ENCODE assay signal across 24 mouse cellular contexts in genomic region chr13:58555561-58555960, GRCm38 (mm10). TPM values are rescaled to one million over a fixed set of nuclear protein-coding genes. Genes with fewer than 3 reads are reported as not detected.
DNase-seq lines count a peak whose midpoint lies in the region; ATAC-seq lines count a peak whose summit lies in the region.
"Had no signal": no experiment of that assay in that cellular context is flagged by ENCODE, and none has a peak within 500 bp of the region (broad histone marks: within the 10 kb centered on the region; RNA-seq: fewer than 3 reads in every experiment).

No protein-coding gene starts in this region.

- WGBS in embryonic facial prominence, embryonic 14.5 days: 36% methylated on average over 5 of the region's 5 CpGs
- WGBS in limb, embryonic 11.5 days: 27% methylated on average over 5 of the region's 5 CpGs
- 67% methylated on average over 5 of the region's 5 CpGs for WGBS in heart, embryonic 11.5 days (ENCODE audit: insufficient replicate concordance)

- no peak overlapping the region for H3K4me3 ChIP-seq in embryonic facial prominence, embryonic 14.5 days (ENCODE audit: low read depth, low read length)
- H3K4me3 ChIP-seq in limb, embryonic 11.5 days (ENCODE audit: low read depth, low read length): no peak overlapping the region
- H3K4me3 ChIP-seq in heart, embryonic 11.5 days (ENCODE audit: low read depth, low read length): no peak overlapping the region
- H3K4me3 ChIP-seq: forebrain, embryonic 12.5 days; hindbrain, embryonic 13.5 days had no signal

- H3K27ac ChIP-seq in embryonic facial prominence, embryonic 14.5 days (replicated peaks; ENCODE audit: low read depth, low read length): no peak overlapping the region
- no peak overlapping the region for H3K27ac ChIP-seq in limb, embryonic 11.5 days (replicated peaks; ENCODE audit: low read depth, low read length)
- no peak overlapping the region for H3K27ac ChIP-seq in heart, embryonic 11.5 days (ENCODE audit: low read depth, low read length)
- H3K27ac ChIP-seq: forebrain, embryonic 12.5 days; hindbrain, embryonic 13.5 days; hindbrain, postnatal 0 days had no signal

- no peaks in the 10 kb centered on the region for H3K9me3 ChIP-seq in embryonic facial prominence, embryonic 14.5 days (ENCODE audit: control insufficient read depth, low read length)
- H3K9me3 ChIP-seq in limb, embryonic 11.5 days (ENCODE audit: control insufficient read depth, low read length): no peaks in the 10 kb centered on the region
- no peaks in the 10 kb centered on the region for H3K9me3 ChIP-seq in heart, embryonic 11.5 days (replicated peaks; ENCODE audit: control insufficient read depth, low read length)
- H3K9me3 ChIP-seq: forebrain, embryonic 12.5 days; G1E; hindbrain, embryonic 13.5 days had no signal

- no peaks in the 10 kb centered on the region for H3K27me3 ChIP-seq in embryonic facial prominence, embryonic 14.5 days (replicated peaks; ENCODE audit: control insufficient read depth, insufficient read depth, low read length)
- H3K27me3 ChIP-seq in limb, embryonic 11.5 days (ENCODE audit: control insufficient read depth, insufficient read depth, low read length): no peaks in the 10 kb centered on the region
- H3K27me3 ChIP-seq in heart, embryonic 11.5 days (ENCODE audit: control insufficient read depth, insufficient read depth, low read length): no peaks in the 10 kb centered on the region
- H3K27me3 ChIP-seq: forebrain, embryonic 12.5 days; hindbrain, embryonic 13.5 days had no signal

- H3K9ac ChIP-seq in embryonic facial prominence, embryonic 14.5 days (ENCODE audit: low read depth, low read length): no peak overlapping the region
- H3K9ac ChIP-seq in limb, embryonic 11.5 days (ENCODE audit: low read length): no peak overlapping the region
- no peak overlapping the region for H3K9ac ChIP-seq in heart, embryonic 11.5 days (ENCODE audit: low read depth, low read length)
- H3K9ac ChIP-seq: forebrain, embryonic 12.5 days; hindbrain, embryonic 13.5 days had no signal

- H3K36me3 ChIP-seq in embryonic facial prominence, embryonic 14.5 days (ENCODE audit: control insufficient read depth, insufficient read depth, low read length): no peaks in the 10 kb centered on the region
- H3K36me3 ChIP-seq in limb, embryonic 11.5 days (ENCODE audit: control insufficient read depth, insufficient read depth, low read length): no peaks in the 10 kb centered on the region
- H3K36me3 ChIP-seq in heart, embryonic 11.5 days (ENCODE audit: control insufficient read depth, insufficient read depth, low read length): no peaks in the 10 kb centered on the region
- H3K36me3 ChIP-seq: forebrain, embryonic 12.5 days; G1E; hindbrain, embryonic 13.5 days had no signal

- H3K4me1 ChIP-seq in embryonic facial prominence, embryonic 14.5 days (ENCODE audit: control insufficient read depth, insufficient read depth, low read length): no peaks in the 10 kb centered on the region
- no peaks in the 10 kb centered on the region for H3K4me1 ChIP-seq in limb, embryonic 11.5 days (ENCODE audit: control insufficient read depth, insufficient read depth, low read length)
- no peaks in the 10 kb centered on the region for H3K4me1 ChIP-seq in heart, embryonic 11.5 days (ENCODE audit: control insufficient read depth, insufficient read depth, low read length)
- H3K4me1 ChIP-seq: forebrain, embryonic 12.5 days had no signal

- peak; percentile 65 for ATAC-seq in embryonic facial prominence, embryonic 14.5 days (ENCODE audit: low read depth)
- no peak for ATAC-seq in limb, embryonic 11.5 days (ENCODE audit: insufficient number of reproducible peaks, low FRiP score, low TSS enrichment, low read depth)
- ATAC-seq in heart, embryonic 11.5 days (replicated peaks; ENCODE audit: insufficient number of reproducible peaks, low FRiP score, low TSS enrichment): no peak
- ATAC-seq in megakaryocyte progenitor cell, adult 5-6 weeks (replicated peaks; ENCODE audit: poor library complexity): no peak
- ATAC-seq: CD4-positive, CD25-positive, alpha-beta regulatory T cell, adult 4 months; forebrain, embryonic 16.5 days; hindbrain, postnatal 0 days had no signal

- DNase-seq in embryo, embryonic 11 days: peak; percentile 22
- no peak for DNase-seq in embryo, embryonic 9.5 days (ENCODE audit: extremely low spot score)
- peak; percentile 6 for DNase-seq in NIH3T3 (ENCODE audit: low read depth)
- peak; percentile 38 for DNase-seq in embryonic facial prominence, embryonic 14.5 days (ENCODE audit: low spot score)
- DNase-seq in limb, embryonic 11.5 days (ENCODE audit: low spot score): peak; percentile 35
- DNase-seq in gastrocnemius, postnatal 4 days (ENCODE audit: low spot score in 2 of 2): no peak
- DNase-seq: cerebellum, adult 11 months; cerebellum, adult 8-10 months; gastrocnemius, postnatal 14 days had no signal

- H3K4me2 ChIP-seq in embryonic facial prominence, embryonic 14.5 days (ENCODE audit: low read depth, low read length): no peak overlapping the region
- no peak overlapping the region for H3K4me2 ChIP-seq in limb, embryonic 11.5 days (ENCODE audit: low read depth, severe bottlenecking)
- H3K4me2 ChIP-seq in heart, embryonic 11.5 days: no peak overlapping the region
- H3K4me2 ChIP-seq: forebrain, embryonic 12.5 days; hindbrain, embryonic 13.5 days had no signal

RNA-seq across cellular contexts. Expression of gene Slc28a3, which starts 55.1 kb away (rescaled TPM):
- polyA plus RNA-seq in embryonic facial prominence, embryonic 14.5 days (2014; fragmentation: Nextera tagmentation; extraction: Ambion mirVana): 0.04 and 0.14 TPM in 2 replicates
- 0.03 TPM in 1 of 2 replicates, not detected in the other for polyA plus RNA-seq in limb, embryonic 11.5 days (2014; fragmentation: Nextera tagmentation; extraction: Ambion mirVana)
- total RNA-seq in gastrocnemius, postnatal 4 days (2021): not detected
- not detected in 2 replicates for polyA plus RNA-seq in heart, embryonic 11.5 days (2014; fragmentation: Nextera tagmentation; extraction: Ambion mirVana)
- total RNA-seq in megakaryocyte progenitor cell, adult 5-6 weeks (2015): not detected in 2 replicates
- total RNA-seq in megakaryocyte progenitor cell, adult 5-6 weeks (2017): not detected in 2 replicates
- total RNA-seq: adrenal gland, postnatal 10 days; common myeloid progenitor, adult 5-6 weeks; gastrocnemius, adult 18-20 months; gastrocnemius, postnatal 14 days; granulocyte monocyte progenitor cell, adult 5-6 weeks; heart, adult 8-10 months; heart, postnatal 10 days had no signal
- polyA plus RNA-seq: forebrain, embryonic 12.5 days; forebrain, embryonic 16.5 days; G1E; heart, embryonic 14.5 days had no signal

Comparison
In these comparisons a context has a peak if more than half of its experiments do, and no peak if none do; other contexts are left out.
1. DNase-seq: peak in embryo, embryonic 11 days (single experiment), NIH3T3 (single experiment), embryonic facial prominence, embryonic 14.5 days (single experiment) and limb, embryonic 11.5 days (single experiment); none in embryo, embryonic 9.5 days (single experiment) and gastrocnemius, postnatal 4 days (0 of 2).